In genomic region chr15:57600562-57600961, GRCm38 (mm10) we compare ENCODE assay signal across 8 mouse cellular contexts.
DNase-seq lines count a peak whose midpoint lies in the region; ATAC-seq and TF ChIP-seq lines count a peak whose summit lies in the region.

No protein-coding gene starts in this region.

- no peak overlapping the region for H3K4me3 ChIP-seq in spleen, adult 2 months (ENCODE audit: extremely low read depth, insufficient read depth, insufficient read length)
- H3K4me3 ChIP-seq in forebrain, embryonic 13.5 days = no peak overlapping the region
- H3K4me3 ChIP-seq in intestine, embryonic 15.5 days (replicated peaks) = no peak overlapping the region
- H3K4me3 ChIP-seq in limb, embryonic 11.5 days (ENCODE audit: low read depth, low read length) = no peak overlapping the region
- H3K4me3 ChIP-seq in myocyte = no peak overlapping the region

- ATAC-seq in forebrain, embryonic 13.5 days = peak; percentile 77
- ATAC-seq in intestine, embryonic 15.5 days = 0 out of 2 replicates have a peak, but pooled peaks have one; percentile 53
- ATAC-seq in limb, embryonic 11.5 days (ENCODE audit: insufficient number of reproducible peaks, low FRiP score, low TSS enrichment, low read depth) = no peak

- H3K36me3 ChIP-seq in spleen, adult 2 months (ENCODE audit: control insufficient read depth, insufficient read depth, low read length) = no peaks in the 10 kb centered on the region
- H3K36me3 ChIP-seq in forebrain, embryonic 13.5 days (ENCODE audit: poor library complexity, severe bottlenecking) = no peaks in the 10 kb centered on the region
- no peaks in the 10 kb centered on the region for H3K36me3 ChIP-seq in intestine, embryonic 15.5 days
- H3K36me3 ChIP-seq in limb, embryonic 11.5 days (ENCODE audit: control insufficient read depth, insufficient read depth, low read length) = no peaks in the 10 kb centered on the region
- H3K36me3 ChIP-seq in myocyte (ENCODE audit: control insufficient read depth, insufficient read depth) = no peaks in the 10 kb centered on the region

- TF ChIP-seq POLR2A in spleen, adult 2 months (IDR thresholded peaks at IDR 0.05; ENCODE audit: low read depth, low read length) = no peak
- no peak for TF ChIP-seq POLR2A in brain, embryonic 14.5 days (IDR thresholded peaks at IDR 0.05; ENCODE audit: borderline replicate concordance, extremely low read depth, insufficient read depth, insufficient read length, poor library complexity, severe bottlenecking)
- no peak for TF ChIP-seq POLR2A in myocyte (IDR thresholded peaks at IDR 0.05; ENCODE audit: insufficient read length, low read depth)

- no peaks in the 10 kb centered on the region for H3K9me3 ChIP-seq in forebrain, embryonic 13.5 days (replicated peaks)
- no peaks in the 10 kb centered on the region for H3K9me3 ChIP-seq in intestine, embryonic 15.5 days
- no peaks in the 10 kb centered on the region for H3K9me3 ChIP-seq in limb, embryonic 11.5 days (ENCODE audit: control insufficient read depth, low read length)

- H3ac ChIP-seq in myocyte (ENCODE audit: control insufficient read depth, insufficient read length) = no peak overlapping the region

- TF ChIP-seq CTCF in spleen, adult 2 months (IDR thresholded peaks at IDR 0.05; ENCODE audit: extremely low read depth, insufficient read depth, insufficient read length, insufficient replicate concordance) = peak; percentile 49; the same call in 1 of the 2 replicates
- peak; percentile 86 for TF ChIP-seq CTCF in brain, embryonic 14.5 days (IDR thresholded peaks at IDR 0.05; ENCODE audit: borderline replicate concordance, extremely low read depth, insufficient read depth, insufficient read length)

- H3K27ac ChIP-seq in spleen, adult 2 months (ENCODE audit: insufficient read depth, low read length) = no peak overlapping the region
- no peak overlapping the region for H3K27ac ChIP-seq in forebrain, embryonic 13.5 days
- H3K27ac ChIP-seq in intestine, embryonic 15.5 days = no peak overlapping the region
- no peak overlapping the region for H3K27ac ChIP-seq in limb, embryonic 11.5 days (replicated peaks; ENCODE audit: low read depth, low read length)

- 17% methylated on average over 6 of the region's 6 CpGs for WGBS in spleen, adult 2 months
- 14% methylated on average over 6 of the region's 6 CpGs for WGBS in forebrain, embryonic 13.5 days
- 17% methylated on average over 6 of the region's 6 CpGs for WGBS in intestine, embryonic 15.5 days
- 13% methylated on average over 6 of the region's 6 CpGs for WGBS in limb, embryonic 11.5 days

- peaks cover 2% of the 10 kb centered on the region; the same call in 1 of the 2 replicates for H3K4me1 ChIP-seq in spleen, adult 2 months (ENCODE audit: control insufficient read depth, insufficient read depth, insufficient read length)
- no peaks in the 10 kb centered on the region for H3K4me1 ChIP-seq in forebrain, embryonic 13.5 days
- H3K4me1 ChIP-seq in intestine, embryonic 15.5 days (replicated peaks) = no peaks in the 10 kb centered on the region
- no peaks in the 10 kb centered on the region for H3K4me1 ChIP-seq in limb, embryonic 11.5 days (ENCODE audit: control insufficient read depth, insufficient read depth, low read length)

- H3K9ac ChIP-seq in forebrain, embryonic 13.5 days = no peak overlapping the region
- H3K9ac ChIP-seq in intestine, embryonic 15.5 days = no peak overlapping the region
- no peak overlapping the region for H3K9ac ChIP-seq in limb, embryonic 11.5 days (ENCODE audit: low read length)

- no peaks in the 10 kb centered on the region for H3K79me2 ChIP-seq in myocyte (ENCODE audit: control insufficient read depth, insufficient read depth)

- H3K4me2 ChIP-seq in forebrain, embryonic 13.5 days = no peak overlapping the region
- H3K4me2 ChIP-seq in intestine, embryonic 15.5 days (replicated peaks) = no peak overlapping the region
- no peak overlapping the region for H3K4me2 ChIP-seq in limb, embryonic 11.5 days (ENCODE audit: low read depth, severe bottlenecking)
- peak overlapping the region; percentile 45 for H3K4me2 ChIP-seq in myocyte (ENCODE audit: low read depth)

- no peaks in the 10 kb centered on the region for H3K27me3 ChIP-seq in spleen, adult 2 months (ENCODE audit: control insufficient read depth, insufficient read depth, low read length)
- H3K27me3 ChIP-seq in forebrain, embryonic 13.5 days = no peaks in the 10 kb centered on the region
- no peaks in the 10 kb centered on the region for H3K27me3 ChIP-seq in intestine, embryonic 15.5 days (replicated peaks)
- no peaks in the 10 kb centered on the region for H3K27me3 ChIP-seq in limb, embryonic 11.5 days (ENCODE audit: control insufficient read depth, insufficient read depth, low read length)
- peaks cover 22% of the 10 kb centered on the region for H3K27me3 ChIP-seq in myocyte (ENCODE audit: control insufficient read depth, insufficient read depth, insufficient read length)

- DNase-seq in spleen, adult 2 months (ENCODE audit: low read depth in 1 of 2, low spot score in 2 of 2) = peak; percentile 4 to 27
- no peak for DNase-seq in spleen, adult 12 weeks (ENCODE audit: low spot score)
- peak; percentile 79 for DNase-seq in brain, embryonic 14.5 days (ENCODE audit: low read depth)
- DNase-seq in limb, embryonic 11.5 days (ENCODE audit: low spot score) = peak; percentile 73
- peak; percentile 12 for DNase-seq in testis, postnatal 14 days (ENCODE audit: low spot score)

TF ChIP-seq in myocyte, 11 proteins besides CTCF, POLR2A, EP300 and RAD21:
- no peak for TF ChIP-seq REST (IDR thresholded peaks at IDR 0.05; ENCODE audit: insufficient read depth, insufficient read length)
- no peak for TF ChIP-seq CEBPB (IDR thresholded peaks at IDR 0.05; ENCODE audit: insufficient read depth, poor library complexity, severe bottlenecking)
- no peak for TF ChIP-seq MYOG (IDR thresholded peaks at IDR 0.05; ENCODE audit: control insufficient read depth in 1 of 3, insufficient read depth in 1 of 3, insufficient read length in 2 of 3, low read depth in 2 of 3)
- no peak for TF ChIP-seq TCF12 (IDR thresholded peaks at IDR 0.05; ENCODE audit: insufficient read depth, poor library complexity, severe bottlenecking)
- no peak for TF ChIP-seq MAX (IDR thresholded peaks at IDR 0.05; ENCODE audit: low read depth)
- no peak for TF ChIP-seq POLR2AphosphoS2 (IDR thresholded peaks at IDR 0.05; ENCODE audit: insufficient read length, low read depth)
TF ChIP-seq in myocyte: peak in this region for 0.
